Mouse (Mus musculus) hematopoietic stem cell, adult 5-6 weeks (primary cell): ENCODE data around the gene 1110004F10Rik. TPM values are rescaled to one million over a fixed set of nuclear protein-coding genes. Genes with fewer than 3 reads are reported as not detected.

ENCODE experiments used
- ATAC-seq, 2 experiments: fragments of 125-278 bp in 1 of 2; replicated peaks in 1 of 2; 2 replicates each; pipeline ENCODE4 v1.8.0; 2016 to 2017; ENCODE audit warnings: inconsistent platforms in 2 of 2, mild to moderate bottlenecking in 2 of 2, moderate number of reproducible peaks in 2 of 2, low read depth in 1 of 2, moderate TSS enrichment in 1 of 2; ENCODE audit not compliant: low FRiP score in 2 of 2, poor library complexity in 2 of 2, severe bottlenecking in 2 of 2, insufficient read depth in 1 of 2, low TSS enrichment in 1 of 2
- total RNA-seq: library from RNA; stranded (forward); fragments of 172-1452, 232-1000 nt; gene quantifications from 2 replicates; pipeline ENCODE4 v1.2.3, GENCODE M21; 2017

The 1110004F10Rik gene
- total RNA-seq, 1 experiment from 2014 or later = 347 TPM

- ATAC-seq = no peak
Observed at GRCm38 (mm10) chr7:116040470-116041019, 1.3 kb downstream of the 1110004F10Rik start.

- ATAC-seq = no peak
Observed at GRCm38 (mm10) chr7:116060739-116061138, 21.5 kb downstream of the 1110004F10Rik start.

- ATAC-seq = peak; percentile 67 to 91; a peak in 3 of 4 replicates
Observed at GRCm38 (mm10) chr7:116084366-116084765, 45.2 kb downstream of the 1110004F10Rik start, which contains the start of gene Gm4353. Gm4353 (minus strand) TSS chr7:116084635.

- ATAC-seq = peak; percentile 99
Observed at GRCm38 (mm10) chr7:116092710-116093465, 53.7 kb downstream of the 1110004F10Rik start.

DNA sequence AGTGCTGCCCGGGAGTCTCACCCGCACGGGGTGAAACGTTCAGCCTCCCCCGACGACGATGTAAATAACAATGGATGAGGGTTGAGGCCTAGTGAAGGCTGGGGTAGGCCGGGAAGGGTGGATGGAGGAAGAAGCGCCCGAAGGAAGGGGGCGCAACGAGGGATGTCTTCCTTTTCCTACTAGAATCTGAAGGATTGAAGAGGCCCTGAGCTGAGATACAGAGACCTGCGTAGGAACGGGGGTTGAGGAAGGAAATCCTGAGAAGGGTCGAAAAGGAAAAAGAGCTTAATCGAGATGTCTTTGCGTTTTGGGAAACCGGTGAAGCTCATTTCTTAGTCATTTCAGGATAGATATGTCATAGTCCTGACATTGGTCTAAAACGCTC, 54.3 kb downstream of the 1110004F10Rik start:
- peak; percentile 53 to 64 for ATAC-seq

- no peak for ATAC-seq
Observed at GRCm38 (mm10) chr7:116099952-116100528, 60.8 kb downstream of the 1110004F10Rik start.

DNA sequence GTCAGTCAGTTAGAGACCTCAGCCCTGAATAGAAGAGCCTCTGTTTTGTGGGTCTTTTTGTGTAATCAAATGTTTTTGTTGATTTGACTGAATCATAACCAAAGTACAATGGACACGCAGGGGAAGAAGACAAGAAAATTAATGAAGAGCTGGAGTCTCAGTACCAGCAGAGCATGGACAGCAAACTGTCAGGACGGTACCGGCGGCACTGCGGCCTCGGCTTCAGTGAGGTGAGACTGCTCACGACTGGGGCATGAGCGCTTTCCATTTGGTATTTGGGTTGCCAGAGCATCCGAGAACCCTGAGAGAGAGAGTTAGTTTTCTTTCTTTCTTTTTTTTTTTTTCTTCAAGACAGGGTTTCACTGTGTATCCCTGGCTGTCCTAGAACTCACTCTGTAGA, 63.9 kb downstream of the 1110004F10Rik start:
- no peak for ATAC-seq

DNA sequence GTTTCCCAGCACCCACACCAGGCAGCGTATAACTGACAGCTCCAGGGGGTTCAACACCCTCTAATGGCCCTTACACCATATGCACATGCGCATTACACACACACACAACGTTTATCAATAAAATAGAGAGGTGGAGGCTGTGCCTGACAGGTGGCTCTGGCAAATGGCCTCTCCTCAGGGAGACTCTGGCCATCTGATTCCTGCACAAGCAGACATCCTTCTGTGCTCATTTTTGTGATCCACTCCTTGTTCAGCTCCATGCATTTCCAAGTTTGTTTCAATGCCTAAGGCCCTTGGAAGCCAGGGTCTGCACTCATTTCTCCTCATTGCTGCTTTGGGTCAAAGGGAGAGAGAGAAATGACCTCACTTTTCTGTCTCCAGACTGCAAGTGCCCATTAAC, 71.5 kb downstream of the 1110004F10Rik start:
- ATAC-seq = no peak

DNA sequence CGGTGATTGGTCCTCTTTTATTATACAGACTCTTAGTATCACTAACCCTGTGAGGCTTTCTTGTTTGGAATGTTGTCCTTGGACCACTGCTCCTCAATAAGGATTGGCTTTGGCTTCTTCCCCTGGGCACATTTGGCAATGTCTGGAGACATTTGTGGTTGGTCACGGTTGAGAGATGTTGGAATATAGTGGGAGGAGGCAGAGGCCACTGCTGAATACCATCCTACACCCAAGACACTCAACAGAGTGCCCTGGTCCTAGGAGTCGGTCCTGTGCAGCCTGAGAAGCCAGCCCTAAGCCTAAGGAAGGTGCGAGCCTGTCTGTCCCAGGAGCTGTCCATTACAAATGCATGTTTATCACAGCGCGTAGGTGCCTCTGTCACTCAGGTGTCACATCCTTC, 72.3 kb downstream of the 1110004F10Rik start:
- no peak for ATAC-seq

DNA sequence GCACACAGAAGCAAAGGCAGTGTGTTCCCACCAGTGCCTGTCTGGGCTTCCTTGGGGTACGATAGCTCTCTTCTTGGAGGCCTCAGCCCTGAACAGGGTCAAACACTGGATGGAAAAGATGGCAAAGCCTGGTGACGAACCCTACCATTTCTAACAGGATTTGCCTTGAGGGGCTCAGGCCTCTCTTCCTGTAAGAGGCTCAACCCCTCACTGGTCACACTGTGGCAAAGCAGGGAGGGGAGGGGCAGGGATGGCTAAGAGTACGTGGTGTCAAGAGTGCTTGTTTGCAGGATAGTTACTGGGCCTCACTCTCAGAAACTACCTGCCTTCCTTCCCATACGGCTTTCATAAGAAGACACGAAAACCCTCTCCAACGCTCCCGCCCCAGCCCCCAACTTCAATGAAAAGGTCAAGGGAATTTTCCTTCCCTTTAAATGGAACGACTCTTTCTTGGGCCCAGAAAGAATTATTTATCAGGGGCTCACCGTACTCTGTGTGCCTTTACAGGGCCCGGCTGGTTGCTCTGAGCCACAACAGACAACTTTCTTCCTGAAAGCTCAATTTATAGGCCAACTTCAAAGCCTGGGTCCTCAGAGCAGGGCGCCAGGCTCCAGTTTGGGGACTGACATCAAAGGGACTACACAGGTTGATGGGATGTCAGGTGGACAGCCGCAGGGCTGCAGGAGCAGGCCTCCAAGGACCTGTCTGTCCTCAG, 76.2 kb downstream of the 1110004F10Rik start:
- ATAC-seq = no peak

- ATAC-seq = no peak
Observed at GRCm38 (mm10) chr7:116115991-116116390, 76.8 kb downstream of the 1110004F10Rik start.

DNA sequence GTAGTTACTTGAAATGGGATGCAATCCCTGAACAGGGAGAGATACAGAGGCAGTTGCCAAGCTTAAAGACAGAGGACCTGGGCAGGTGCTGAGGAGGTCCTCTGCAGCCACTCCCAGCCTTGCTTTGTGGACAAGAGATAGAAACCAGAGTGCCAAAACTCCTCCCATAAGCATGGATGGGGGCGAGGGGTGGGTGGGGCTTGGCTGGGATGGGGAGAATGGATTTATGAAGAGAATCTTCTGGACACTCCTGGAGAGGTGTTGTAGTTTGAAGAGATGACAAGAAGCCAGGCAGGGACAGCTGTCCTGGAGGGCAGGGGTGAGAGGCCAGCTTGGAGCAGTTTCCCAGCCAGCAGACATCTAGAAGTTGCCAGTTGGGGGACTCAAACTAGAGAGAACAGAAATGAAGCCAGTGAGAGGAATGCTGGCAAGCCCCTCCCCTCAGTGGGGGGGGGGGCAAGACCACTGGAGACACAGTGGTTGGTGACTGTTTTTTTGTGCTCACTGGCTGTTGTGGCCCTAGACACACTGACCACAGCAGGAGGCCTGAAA, 80.2 kb downstream of the 1110004F10Rik start:
- ATAC-seq = no peak

GRCm38 (mm10) chr7:116120737-116121136, 81.5 kb downstream of the 1110004F10Rik start:
- ATAC-seq = no peak

DNA sequence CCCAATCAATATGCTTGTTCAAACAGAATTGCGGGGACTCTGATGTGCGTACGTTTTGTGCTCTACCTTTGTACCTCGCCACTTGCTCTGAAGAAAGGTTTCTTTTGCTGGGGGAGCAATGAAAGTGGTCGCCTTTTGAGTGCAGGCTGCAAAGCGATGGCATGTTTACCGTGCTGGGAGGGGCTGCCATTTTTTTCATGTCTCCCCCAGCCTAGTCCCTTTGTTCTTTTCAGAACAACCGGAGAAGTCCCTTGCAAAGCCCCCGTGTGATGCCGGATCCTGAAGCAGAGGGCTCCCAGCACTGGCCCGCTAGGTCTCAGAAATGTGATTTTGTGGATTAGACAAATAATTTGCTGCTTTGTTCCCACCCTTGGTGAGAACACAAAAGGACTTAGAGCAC, 82.0 kb downstream of the 1110004F10Rik start:
- ATAC-seq = no peak

DNA sequence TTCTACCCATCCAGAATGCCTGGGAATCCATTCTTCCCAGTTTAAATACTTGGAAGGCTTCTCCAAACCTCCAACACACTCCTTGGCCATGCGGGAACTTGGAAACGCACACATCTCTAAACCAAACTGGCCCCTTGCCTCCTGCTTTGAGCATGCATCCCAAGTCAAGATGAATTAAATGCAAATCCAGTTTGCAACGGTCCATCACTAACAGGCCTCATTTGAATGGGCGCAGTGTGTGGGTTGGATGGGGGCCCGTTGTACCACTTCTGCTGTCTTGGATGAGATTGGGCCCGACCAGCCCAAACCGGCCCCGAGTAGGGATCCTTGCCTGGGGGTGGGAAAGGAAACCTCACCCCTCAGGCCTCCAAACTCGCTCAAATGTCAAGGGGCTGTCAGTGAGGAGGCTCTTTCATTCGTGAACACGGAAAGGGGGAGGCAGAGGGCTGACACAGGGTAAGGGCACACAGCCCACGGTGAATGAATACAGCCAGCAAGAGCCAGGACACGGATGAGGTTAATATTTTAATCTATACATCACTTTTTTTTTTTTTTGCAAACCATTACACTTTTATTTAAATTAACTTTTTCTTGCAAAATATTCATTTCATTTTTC, 83.9 kb downstream of the 1110004F10Rik start:
- ATAC-seq = no peak

- ATAC-seq = no peak
Observed at GRCm38 (mm10) chr7:116123597-116123985, 84.4 kb downstream of the 1110004F10Rik start.

- no peak for ATAC-seq
Observed at GRCm38 (mm10) chr7:116124057-116124456, 84.9 kb downstream of the 1110004F10Rik start.
